Mouse (Mus musculus) lung, postnatal 0 days (tissue): ENCODE data around the gene Ugt1a9. TPM values are rescaled to one million over a fixed set of nuclear protein-coding genes. Genes with fewer than 3 reads are reported as not detected.

ENCODE experiments used
- ATAC-seq: fragments of 200-750 bp; cut with Nextera tagmentation; 2 replicates; pipeline ENCODE4 v1.8.0; 2017; ENCODE audit warnings: moderate library complexity
- DNase-seq: peaks from one replicate; pipeline ENCODE4 v3.0.0-alpha.2; 2016; ENCODE audit warnings: low spot score
- H3K27ac ChIP-seq: fragments of 300-500 bp; sonication (generic); 2 replicates; pipeline ENCODE4 v1.5.1; 2014; ENCODE audit warnings: antibody characterized with exemption, mild to moderate bottlenecking, low read length, mixed read lengths
- H3K27me3 ChIP-seq: fragments of 300-500 bp; sonication (generic); replicated peaks from 2 replicates; pipeline ENCODE4 v1.6.1; 2014; ENCODE audit warnings: low read length, mixed read lengths; ENCODE audit not compliant: insufficient read depth
- H3K36me3 ChIP-seq: fragments of 300-500 bp; sonication (generic); 2 replicates; pipeline ENCODE4 v1.6.1; 2014; ENCODE audit warnings: low read length, mixed read lengths; ENCODE audit not compliant: insufficient read depth
- H3K4me1 ChIP-seq: fragments of 300-500 bp; sonication (generic); 2 replicates; pipeline ENCODE4 v1.6.1; 2014; ENCODE audit warnings: antibody characterized with exemption, low read depth, low read length, mixed read lengths; ENCODE audit not compliant: insufficient read depth
- H3K4me2 ChIP-seq: fragments of 300-500 bp; sonication (generic); replicated peaks from 2 replicates; pipeline ENCODE4 v1.6.1; 2014; ENCODE audit warnings: low read depth, mild to moderate bottlenecking, low read length, moderate library complexity, mixed read lengths
- H3K4me3 ChIP-seq: fragments of 300-500 bp; sonication (generic); 2 replicates; pipeline ENCODE4 v1.5.1; 2014; ENCODE audit warnings: low read depth, low read length
- H3K9ac ChIP-seq: fragments of 300-500 bp; sonication (generic); replicated peaks from 2 replicates; pipeline ENCODE4 v1.6.1; 2014; ENCODE audit warnings: low read depth, mild to moderate bottlenecking
- H3K9me3 ChIP-seq: fragments of 300-500 bp; sonication (generic); 2 replicates; pipeline ENCODE4 v1.6.1; 2016; ENCODE audit warnings: low read length, mixed read lengths
- CTCF ChIP-seq: IDR thresholded peaks from 2 replicates; pipeline ENCODE4 v1.5.1; 2016; ENCODE audit warnings: antibody characterized with exemption, mild to moderate bottlenecking
- EP300 ChIP-seq: IDR thresholded peaks from 2 replicates; pipeline ENCODE4 v1.6.1; 2016; ENCODE audit warnings: antibody characterized with exemption, mild to moderate bottlenecking, control low read depth
- WGBS: fragments of 180-500 bp; shearing (Covaris S2); extraction: QIAGEN DNeasy Blood & Tissue Kit; methylation state at CpG from one replicate; pipeline ENCODE4 v1.1.7; 2014; 5-methylcytosine and 5-hydroxymethylcytosine counted together
- polyA plus RNA-seq: library from polyadenylated mRNA; unstranded; fragments of >200 nt; fragmentation: Nextera tagmentation; extraction: Ambion mirVana; gene quantifications from 2 replicates; pipeline ENCODE4 v1.2.1, GENCODE M21; 2015

Gene Ugt1a9
- polyA plus RNA-seq, 1 experiment from 2014 or later = 0.13 TPM

DNA sequence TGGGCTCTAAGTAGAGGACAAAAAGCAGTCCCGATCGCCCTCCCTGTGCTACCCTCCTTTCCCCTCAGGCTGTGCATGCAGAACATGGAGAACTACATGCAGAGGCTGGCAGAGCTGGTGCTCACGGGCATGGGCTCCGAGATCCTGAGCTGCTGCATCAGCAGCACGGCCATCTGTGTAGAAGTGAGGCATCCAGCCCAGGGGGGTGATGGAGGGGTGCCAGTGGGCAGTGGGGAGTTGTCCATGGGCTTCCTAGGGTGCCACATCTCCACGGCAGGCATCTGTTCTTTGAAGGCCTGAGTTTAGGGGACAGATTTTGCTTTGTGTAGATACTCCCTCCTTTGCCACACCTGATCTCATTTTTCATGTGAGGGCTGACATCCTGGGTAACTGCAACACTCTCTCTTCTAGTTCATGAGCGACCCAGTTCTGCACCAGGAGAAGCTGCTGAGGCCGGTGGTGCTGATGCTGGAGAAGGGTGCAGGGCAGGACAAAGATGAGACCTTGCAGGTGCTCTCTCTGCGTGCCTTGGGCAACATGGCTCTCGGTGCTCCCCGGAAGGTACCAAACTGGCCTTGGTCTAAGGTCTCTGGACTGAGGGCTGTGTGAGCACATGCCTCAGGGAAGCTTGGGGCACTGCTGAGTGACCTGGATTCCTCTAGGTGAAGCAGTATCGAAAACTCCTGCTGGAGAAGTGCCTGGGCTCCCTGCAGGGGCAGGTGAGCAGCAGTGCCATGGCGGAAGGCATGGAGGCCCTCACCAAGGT is 185.6 kb downstream of the Ugt1a9 start:
- WGBS = 80% methylated on average over 13 of the region's 13 CpGs
- TF ChIP-seq CTCF = no peak
- TF ChIP-seq EP300 = no peak

GRCm38 (mm10) chr1:88256886-88257663 is 186.5 kb downstream of the Ugt1a9 start:
- Histone ChIP-seq H3K4me2 (no peak overlapping the region), H3K9ac (no peak overlapping the region), H3K4me1 (0 out of 2 replicates have a peak, but pooled peaks cover 7% of the 10 kb centered on the region), H3K36me3 (peaks cover 11% of the 10 kb centered on the region; the same call in 1 of the 2 replicates), H3K27me3 (no peaks in the 10 kb centered on the region), H3K27ac (no peak overlapping the region), H3K9me3 (peaks cover 18% of the 10 kb centered on the region), H3K4me3 (no peak overlapping the region)
- DNase-seq (peak; percentile 70), ATAC-seq (peak; percentile 10)
- WGBS = 73% methylated on average over 10 of the region's 10 CpGs
- no peak for TF ChIP-seq CTCF

More for the DNA sequence above, 185.6 kb downstream of the Ugt1a9 start:
- DNase-seq = no peak
- H3K4me3 ChIP-seq = no peak overlapping the region
- no peak overlapping the region for H3K4me2 ChIP-seq
- no peak for ATAC-seq
- no peaks in the 10 kb centered on the region for H3K27me3 ChIP-seq
- H3K9ac ChIP-seq = no peak overlapping the region
- 0 out of 2 replicates have a peak, but pooled peaks cover 7% of the 10 kb centered on the region for H3K4me1 ChIP-seq
- H3K27ac ChIP-seq = no peak overlapping the region
- H3K36me3 ChIP-seq = peaks cover 11% of the 10 kb centered on the region; the same call in 1 of the 2 replicates
- peaks cover 18% of the 10 kb centered on the region for H3K9me3 ChIP-seq

DNA sequence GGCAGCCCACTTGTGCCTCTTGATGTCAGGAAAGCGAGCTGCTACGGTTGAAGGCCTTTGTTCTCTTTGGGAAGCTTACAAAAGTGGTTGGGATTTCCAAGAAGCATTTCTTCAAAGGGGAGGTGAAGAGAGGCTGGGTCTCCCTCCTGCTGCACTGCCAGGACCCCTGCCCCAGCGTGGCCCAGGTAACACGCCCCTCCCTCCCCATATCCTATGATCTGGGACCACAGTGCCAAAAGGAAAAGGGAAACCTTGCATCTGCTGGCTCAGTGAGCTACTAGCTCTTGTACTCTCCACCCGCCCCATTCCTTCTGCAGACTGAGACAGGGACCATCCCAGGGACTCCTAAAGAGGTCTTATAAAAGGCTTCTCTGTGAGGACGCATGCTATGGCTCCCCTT is 187.1 kb downstream of the Ugt1a9 start:
- TF ChIP-seq CTCF (no peak), EP300 (no peak)
- 77% methylated on average over 6 of the region's 6 CpGs for WGBS
- 0 out of 2 replicates have a peak, but pooled peaks cover 7% of the 10 kb centered on the region for H3K4me1 ChIP-seq

DNA sequence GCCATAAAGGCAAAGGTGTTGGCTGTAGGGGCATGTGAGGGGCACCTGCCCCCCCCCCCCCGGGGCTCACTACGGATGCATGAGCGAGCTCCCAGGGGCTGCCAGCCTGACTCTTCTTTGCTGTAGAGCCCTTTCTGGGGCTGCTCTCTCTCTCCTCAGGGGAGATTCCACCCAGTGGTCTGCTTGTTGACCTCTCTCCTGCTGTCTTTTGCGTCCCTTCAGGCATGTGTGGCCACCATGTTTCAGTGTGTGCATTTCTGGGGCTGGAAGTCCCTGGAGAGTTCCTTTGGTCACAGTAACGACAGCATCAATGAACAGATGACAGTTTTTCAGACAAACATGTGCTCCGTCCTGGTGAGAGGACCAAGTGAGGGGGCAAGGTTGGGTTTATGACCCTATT is 187.8 kb downstream of the Ugt1a9 start:
- WGBS = 62% methylated on average over 6 of the region's 6 CpGs

More for the DNA sequence above, 187.1 kb downstream of the Ugt1a9 start:
- Histone ChIP-seq H3K4me2 (no peak overlapping the region), H3K9me3 (peaks cover 18% of the 10 kb centered on the region), H3K4me3 (no peak overlapping the region), H3K27me3 (no peaks in the 10 kb centered on the region), H3K27ac (no peak overlapping the region), H3K9ac (no peak overlapping the region), H3K36me3 (peaks cover 16% of the 10 kb centered on the region; the same call in 1 of the 2 replicates)
- ATAC-seq (no peak), DNase-seq (no peak)

GRCm38 (mm10) chr1:88258881-88259642 is 188.5 kb downstream of the Ugt1a9 start:
- Histone ChIP-seq H3K27ac (no peak overlapping the region), H3K4me3 (no peak overlapping the region), H3K4me2 (no peak overlapping the region), H3K4me1 (0 out of 2 replicates have a peak, but pooled peaks cover 7% of the 10 kb centered on the region), H3K27me3 (no peaks in the 10 kb centered on the region), H3K9me3 (peaks cover 13% of the 10 kb centered on the region), H3K36me3 (peaks cover 30% of the 10 kb centered on the region), H3K9ac (no peak overlapping the region)
- WGBS = 59% methylated on average over 8 of the region's 8 CpGs
- DNase-seq (no peak), ATAC-seq (peak; percentile 8)
- TF ChIP-seq EP300 = no peak
- no peak for TF ChIP-seq CTCF

More for the DNA sequence above, 187.8 kb downstream of the Ugt1a9 start:
- ATAC-seq (no peak), DNase-seq (no peak)
- Histone ChIP-seq H3K36me3 (peaks cover 23% of the 10 kb centered on the region), H3K9ac (no peak overlapping the region), H3K4me2 (no peak overlapping the region), H3K27me3 (no peaks in the 10 kb centered on the region), H3K27ac (no peak overlapping the region), H3K9me3 (peaks cover 18% of the 10 kb centered on the region), H3K4me3 (no peak overlapping the region), H3K4me1 (0 out of 2 replicates have a peak, but pooled peaks cover 7% of the 10 kb centered on the region)
- no peak for TF ChIP-seq CTCF
- no peak for TF ChIP-seq EP300
